Mouse (Mus musculus) midbrain, embryonic 10.5 days (tissue): ENCODE data around the gene Ppp1r13b. TPM values are rescaled to one million over a fixed set of nuclear protein-coding genes. Genes with fewer than 3 reads are reported as not detected.

Source experiments
- DNase-seq: peaks from one replicate; pipeline ENCODE4 v3.0.0-alpha.2; 2017; ENCODE audit warnings: low spot score
- H3K27ac ChIP-seq: fragments of 300-500 bp; sonication (generic); replicated peaks from 2 replicates; pipeline ENCODE4 v1.5.1; 2016; ENCODE audit warnings: mild to moderate bottlenecking
- H3K27me3 ChIP-seq: fragments of 300-500 bp; sonication (generic); 2 replicates; pipeline ENCODE4 v1.6.1; 2016; ENCODE audit warnings: low read depth, mild to moderate bottlenecking; ENCODE audit not compliant: poor library complexity, severe bottlenecking
- H3K36me3 ChIP-seq: fragments of 300-500 bp; sonication (generic); 2 replicates; pipeline ENCODE4 v1.6.1; 2016; ENCODE audit warnings: mild to moderate bottlenecking, moderate library complexity
- H3K4me1 ChIP-seq: fragments of 300-500 bp; sonication (generic); 2 replicates; pipeline ENCODE4 v1.6.1; 2016
- H3K4me3 ChIP-seq: fragments of 300-500 bp; sonication (generic); 2 replicates; pipeline ENCODE4 v1.5.1; 2016; ENCODE audit warnings: mild to moderate bottlenecking, moderate library complexity
- H3K9me3 ChIP-seq: fragments of 300-500 bp; sonication (generic); replicated peaks from 2 replicates; pipeline ENCODE4 v1.6.1; 2016; ENCODE audit warnings: mild to moderate bottlenecking
- WGBS: fragments of 180-500 bp; shearing (Covaris S2); methylation state at CpG from one replicate; pipeline ENCODE4 v1.1.7; 2016; 5-methylcytosine and 5-hydroxymethylcytosine counted together
- polyA plus RNA-seq: library from polyadenylated mRNA; unstranded; fragments of >200 nt; fragmentation: Nextera tagmentation; extraction: Ambion mirVana; gene quantifications from 2 replicates; pipeline ENCODE4 v1.2.1, GENCODE M21; 2016

Ppp1r13b gene
- polyA plus RNA-seq, 1 experiment from 2014 or later: 3.5 TPM

- H3K4me1 ChIP-seq: no peaks in the 10 kb centered on the region
- H3K9me3 ChIP-seq: no peaks in the 10 kb centered on the region
- no peaks in the 10 kb centered on the region for H3K27me3 ChIP-seq
- WGBS: 81% methylated on average over 4 of the region's 4 CpGs
- no peak overlapping the region for H3K4me3 ChIP-seq
- no peaks in the 10 kb centered on the region for H3K36me3 ChIP-seq
- no peak overlapping the region for H3K27ac ChIP-seq
- no peak for DNase-seq
Measured at GRCm38 (mm10) chr12:111853546-111853945, 54.4 kb downstream of the Ppp1r13b start.

- Histone ChIP-seq H3K4me1 (no peaks in the 10 kb centered on the region), H3K36me3 (no peaks in the 10 kb centered on the region), H3K27me3 (no peaks in the 10 kb centered on the region), H3K9me3 (no peaks in the 10 kb centered on the region), H3K27ac (no peak overlapping the region), H3K4me3 (no peak overlapping the region)
- no peak for DNase-seq
- WGBS: 84% methylated on average over 10 of the region's 10 CpGs
Measured at GRCm38 (mm10) chr12:111853011-111853436, 54.9 kb downstream of the Ppp1r13b start.

GRCm38 (mm10) chr12:111851745-111852144, 56.2 kb downstream of the Ppp1r13b start:
- no peak for DNase-seq

GRCm38 (mm10) chr12:111851235-111851634, 56.7 kb downstream of the Ppp1r13b start:
- DNase-seq: no peak
- no peaks in the 10 kb centered on the region for H3K9me3 ChIP-seq
- H3K4me3 ChIP-seq: no peak overlapping the region
- WGBS: 61% methylated on average over 2 of the region's 2 CpGs
- no peak overlapping the region for H3K27ac ChIP-seq
- H3K4me1 ChIP-seq: no peaks in the 10 kb centered on the region
- no peaks in the 10 kb centered on the region for H3K36me3 ChIP-seq
- no peaks in the 10 kb centered on the region for H3K27me3 ChIP-seq

More at GRCm38 (mm10) chr12:111851745-111852144, 56.2 kb downstream of the Ppp1r13b start:
- WGBS: 86% methylated on average over 5 of the region's 5 CpGs
- H3K27ac ChIP-seq: no peak overlapping the region
- H3K4me1 ChIP-seq: no peaks in the 10 kb centered on the region
- no peak overlapping the region for H3K4me3 ChIP-seq
- no peaks in the 10 kb centered on the region for H3K9me3 ChIP-seq
- H3K27me3 ChIP-seq: no peaks in the 10 kb centered on the region
- no peaks in the 10 kb centered on the region for H3K36me3 ChIP-seq

GRCm38 (mm10) chr12:111848300-111848798, 59.6 kb downstream of the Ppp1r13b start:
- Histone ChIP-seq H3K4me1 (no peaks in the 10 kb centered on the region), H3K9me3 (no peaks in the 10 kb centered on the region), H3K36me3 (no peaks in the 10 kb centered on the region), H3K4me3 (no peak overlapping the region), H3K27ac (no peak overlapping the region; the same call in 1 of the 2 replicates), H3K27me3 (no peaks in the 10 kb centered on the region)
- DNase-seq: no peak
- 82% methylated on average over 9 of the region's 9 CpGs for WGBS

GRCm38 (mm10) chr12:111846815-111847214, 61.1 kb downstream of the Ppp1r13b start:
- Histone ChIP-seq H3K27ac (no peak overlapping the region), H3K36me3 (no peaks in the 10 kb centered on the region), H3K9me3 (no peaks in the 10 kb centered on the region), H3K4me3 (no peak overlapping the region), H3K4me1 (no peaks in the 10 kb centered on the region), H3K27me3 (no peaks in the 10 kb centered on the region)
- 92% methylated on average over 10 of the region's 10 CpGs for WGBS
- no peak for DNase-seq

- Histone ChIP-seq H3K9me3 (no peaks in the 10 kb centered on the region), H3K4me1 (no peaks in the 10 kb centered on the region), H3K36me3 (no peaks in the 10 kb centered on the region), H3K27ac (no peak overlapping the region), H3K27me3 (no peaks in the 10 kb centered on the region), H3K4me3 (no peak overlapping the region)
- 90% methylated on average over 4 of the region's 4 CpGs for WGBS
- no peak for DNase-seq
Measured at GRCm38 (mm10) chr12:111845953-111846352, 62.0 kb downstream of the Ppp1r13b start.

- DNase-seq: no peak
- WGBS: 78% methylated on average over 2 of the region's 2 CpGs
Measured at GRCm38 (mm10) chr12:111843470-111843869, 64.4 kb downstream of the Ppp1r13b start.

GRCm38 (mm10) chr12:111842565-111843433, 65.1 kb downstream of the Ppp1r13b start:
- Histone ChIP-seq H3K27ac (no peak overlapping the region), H3K4me3 (no peak overlapping the region), H3K27me3 (no peaks in the 10 kb centered on the region), H3K9me3 (no peaks in the 10 kb centered on the region), H3K4me1 (no peaks in the 10 kb centered on the region), H3K36me3 (no peaks in the 10 kb centered on the region)
- 87% methylated on average over 15 of the region's 15 CpGs for WGBS
- no peak for DNase-seq

More at GRCm38 (mm10) chr12:111843470-111843869, 64.4 kb downstream of the Ppp1r13b start:
- no peaks in the 10 kb centered on the region for H3K27me3 ChIP-seq
- H3K9me3 ChIP-seq: no peaks in the 10 kb centered on the region
- H3K36me3 ChIP-seq: no peaks in the 10 kb centered on the region
- no peak overlapping the region for H3K27ac ChIP-seq
- no peak overlapping the region for H3K4me3 ChIP-seq
- H3K4me1 ChIP-seq: no peaks in the 10 kb centered on the region

GRCm38 (mm10) chr12:111833457-111833856, 74.5 kb downstream of the Ppp1r13b start:
- Histone ChIP-seq H3K27ac (no peak overlapping the region), H3K4me1 (peaks cover 6% of the 10 kb centered on the region; the same call in 1 of the 2 replicates)
- 87% methylated on average over 10 of the region's 10 CpGs for WGBS

GRCm38 (mm10) chr12:111832643-111833042, 75.3 kb downstream of the Ppp1r13b start:
- H3K4me1 ChIP-seq: peaks cover 6% of the 10 kb centered on the region; the same call in 1 of the 2 replicates
- H3K27ac ChIP-seq: no peak overlapping the region
- H3K36me3 ChIP-seq: peaks cover 43% of the 10 kb centered on the region
- no peaks in the 10 kb centered on the region for H3K9me3 ChIP-seq
- 88% methylated on average over 5 of the region's 5 CpGs for WGBS
- no peaks in the 10 kb centered on the region for H3K27me3 ChIP-seq
- H3K4me3 ChIP-seq: no peak overlapping the region
- DNase-seq: no peak

More at GRCm38 (mm10) chr12:111833457-111833856, 74.5 kb downstream of the Ppp1r13b start:
- H3K36me3 ChIP-seq: peaks cover 35% of the 10 kb centered on the region
- no peak for DNase-seq
- no peaks in the 10 kb centered on the region for H3K9me3 ChIP-seq
- no peaks in the 10 kb centered on the region for H3K27me3 ChIP-seq
- H3K4me3 ChIP-seq: no peak overlapping the region

- Histone ChIP-seq H3K9me3 (no peaks in the 10 kb centered on the region), H3K27me3 (no peaks in the 10 kb centered on the region), H3K36me3 (peaks cover 66% of the 10 kb centered on the region), H3K4me1 (peaks cover 6% of the 10 kb centered on the region; the same call in 1 of the 2 replicates), H3K27ac (peak overlapping the region; percentile 24; the same call in 1 of the 2 replicates), H3K4me3 (no peak overlapping the region)
- no peak for DNase-seq
- 88% methylated on average over 10 of the region's 10 CpGs for WGBS
Measured at GRCm38 (mm10) chr12:111830375-111830774, 77.5 kb downstream of the Ppp1r13b start.

GRCm38 (mm10) chr12:111829954-111830353, 78.0 kb downstream of the Ppp1r13b start:
- Histone ChIP-seq H3K27me3 (no peaks in the 10 kb centered on the region), H3K27ac (peak overlapping the region; percentile 24; the same call in 1 of the 2 replicates), H3K9me3 (no peaks in the 10 kb centered on the region), H3K4me1 (peaks cover 6% of the 10 kb centered on the region; the same call in 1 of the 2 replicates), H3K36me3 (peaks cover 70% of the 10 kb centered on the region), H3K4me3 (no peak overlapping the region)
- DNase-seq: no peak
- WGBS: 89% methylated on average over 9 of the region's 9 CpGs
